Mouse (Mus musculus): ENCODE data around the gene Cdc6. TPM values are rescaled to one million over a fixed set of nuclear protein-coding genes. Genes with fewer than 3 reads are reported as not detected.

The Cdc6 gene
- polyA plus RNA-seq (2014; fragmentation: Illumina TruSeq; extraction: RNeasy Lipid Tissue Mini Kit (QIAGEN cat#74804); ENCODE audit: low read depth, low replicate concordance), result 3.9 TPM

GRCm38 (mm10) chr11:98907437-98908173 lies at the start of gene Cdc6:
Gene Cdc6 (plus strand): TSS chr11:98907801.

GRCm38 (mm10) chr11:98863028-98863750 lies 44.4 kb upstream of the Cdc6 start, which contains the start of gene Wipf2:
Gene Wipf2 (plus strand): TSS chr11:98863638.

DNA sequence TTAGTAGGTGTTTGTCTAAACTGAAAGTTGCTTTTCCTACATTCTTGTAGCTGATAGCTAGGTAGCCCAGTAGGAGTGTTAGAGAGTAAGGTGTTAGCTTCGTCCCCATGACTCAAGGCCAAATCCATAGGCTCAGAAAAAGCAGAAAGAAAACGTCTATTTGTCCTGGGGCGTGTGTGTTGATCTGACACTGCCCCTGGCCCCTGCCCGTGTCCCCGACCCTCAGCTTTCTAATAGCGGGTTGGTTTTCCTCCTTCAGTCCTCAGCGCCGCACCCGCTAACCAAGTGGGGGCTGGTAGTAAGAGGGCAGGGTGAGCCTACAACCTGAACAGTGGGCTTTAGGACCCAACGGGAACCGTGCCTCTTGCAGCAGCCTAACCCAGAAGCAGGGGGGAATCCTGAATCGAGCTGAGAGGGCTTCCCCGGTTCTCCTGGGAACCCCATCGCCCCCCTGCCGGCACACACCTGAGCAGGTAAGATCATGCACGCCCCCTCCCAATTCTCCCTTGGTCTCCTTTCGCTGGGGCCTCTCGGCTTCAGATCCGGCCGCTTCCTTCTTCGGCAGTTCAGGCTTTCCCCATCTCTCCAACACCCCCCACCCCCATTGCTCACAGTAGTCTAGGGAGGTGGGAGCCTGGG lies 20.0 kb downstream of the Cdc6 start, which contains the start of gene Rara:
TSS of gene Rara (plus strand) at position 381 of the 639 bp plus-strand sequence.

Other genes starting within 250 kb of the Cdc6 start
- gene Gsdma, start 243.4 kb upstream of the Cdc6 start, polyA plus RNA-seq (2014; fragmentation: Illumina TruSeq; extraction: RNeasy Lipid Tissue Mini Kit (QIAGEN cat#74804); ENCODE audit: low read depth, low replicate concordance), result 1.6 TPM
- 11.0 TPM for gene Psmd3, start 225.2 kb upstream of the Cdc6 start, polyA plus RNA-seq (2014; fragmentation: Illumina TruSeq; extraction: RNeasy Lipid Tissue Mini Kit (QIAGEN cat#74804); ENCODE audit: low read depth, low replicate concordance)
- gene Csf3, start 206.5 kb upstream of the Cdc6 start, polyA plus RNA-seq (2014; fragmentation: Illumina TruSeq; extraction: RNeasy Lipid Tissue Mini Kit (QIAGEN cat#74804); ENCODE audit: low read depth, low replicate concordance), result 0.20 TPM
- gene Med24, start 178.4 kb upstream of the Cdc6 start, polyA plus RNA-seq (2014; fragmentation: Illumina TruSeq; extraction: RNeasy Lipid Tissue Mini Kit (QIAGEN cat#74804); ENCODE audit: low read depth, low replicate concordance), result 28.3 TPM
- gene Thra, start 167.2 kb upstream of the Cdc6 start, polyA plus RNA-seq (2014; fragmentation: Illumina TruSeq; extraction: RNeasy Lipid Tissue Mini Kit (QIAGEN cat#74804); ENCODE audit: low read depth, low replicate concordance), result 2.9 TPM
- gene Nr1d1, start 132.5 kb upstream of the Cdc6 start, polyA plus RNA-seq (2014; fragmentation: Illumina TruSeq; extraction: RNeasy Lipid Tissue Mini Kit (QIAGEN cat#74804); ENCODE audit: low read depth, low replicate concordance), result 0.81 TPM
- gene Msl1, start 112.3 kb upstream of the Cdc6 start, polyA plus RNA-seq (2014; fragmentation: Illumina TruSeq; extraction: RNeasy Lipid Tissue Mini Kit (QIAGEN cat#74804); ENCODE audit: low read depth, low replicate concordance), result 270 TPM
- 18.6 TPM for gene Casc3, start 102.9 kb upstream of the Cdc6 start, polyA plus RNA-seq (2014; fragmentation: Illumina TruSeq; extraction: RNeasy Lipid Tissue Mini Kit (QIAGEN cat#74804); ENCODE audit: low read depth, low replicate concordance)
- gene Rapgefl1, start 71.0 kb upstream of the Cdc6 start, polyA plus RNA-seq (2014; fragmentation: Illumina TruSeq; extraction: RNeasy Lipid Tissue Mini Kit (QIAGEN cat#74804); ENCODE audit: low read depth, low replicate concordance), result 0.34 TPM
- 3.8 TPM for gene Wipf2, start 44.2 kb upstream of the Cdc6 start, polyA plus RNA-seq (2014; fragmentation: Illumina TruSeq; extraction: RNeasy Lipid Tissue Mini Kit (QIAGEN cat#74804); ENCODE audit: low read depth, low replicate concordance)
- 1.3 TPM for gene Rara, start 20.0 kb downstream of the Cdc6 start, polyA plus RNA-seq (2014; fragmentation: Illumina TruSeq; extraction: RNeasy Lipid Tissue Mini Kit (QIAGEN cat#74804); ENCODE audit: low read depth, low replicate concordance)
- not detected for gene Gjd3, start 75.2 kb downstream of the Cdc6 start, polyA plus RNA-seq (2014; fragmentation: Illumina TruSeq; extraction: RNeasy Lipid Tissue Mini Kit (QIAGEN cat#74804); ENCODE audit: low read depth, low replicate concordance)
- gene Top2a, start 116.4 kb downstream of the Cdc6 start, polyA plus RNA-seq (2014; fragmentation: Illumina TruSeq; extraction: RNeasy Lipid Tissue Mini Kit (QIAGEN cat#74804); ENCODE audit: low read depth, low replicate concordance), result 171 TPM
- gene Igfbp4, start 133.4 kb downstream of the Cdc6 start, polyA plus RNA-seq (2014; fragmentation: Illumina TruSeq; extraction: RNeasy Lipid Tissue Mini Kit (QIAGEN cat#74804); ENCODE audit: low read depth, low replicate concordance), result 3.0 TPM
- gene Tns4, start 181.5 kb downstream of the Cdc6 start, polyA plus RNA-seq (2014; fragmentation: Illumina TruSeq; extraction: RNeasy Lipid Tissue Mini Kit (QIAGEN cat#74804); ENCODE audit: low read depth, low replicate concordance), result 0.04 TPM
- 0.83 TPM for gene Ccr7, start 247.3 kb downstream of the Cdc6 start, polyA plus RNA-seq (2014; fragmentation: Illumina TruSeq; extraction: RNeasy Lipid Tissue Mini Kit (QIAGEN cat#74804); ENCODE audit: low read depth, low replicate concordance)